Mouse (Mus musculus) G1E (cell line): ENCODE data around the gene Frat2.

ENCODE experiments used
- CTCF ChIP-seq: IDR thresholded peaks from 2 replicates; pipeline ENCODE4 v1.5.1; 2012; ENCODE audit warnings: low read depth, low read length, inconsistent platforms, mixed read lengths
- GATA1 ChIP-seq: IDR thresholded peaks from 2 replicates; pipeline ENCODE4 v1.6.1; 2012; ENCODE audit warnings: borderline replicate concordance, low read length, inconsistent platforms, mixed read lengths
- GATA2 ChIP-seq: IDR thresholded peaks from 2 replicates; pipeline ENCODE4 v1.6.1; 2012; ENCODE audit warnings: low read depth, low read length, inconsistent platforms, borderline replicate concordance

DNA sequence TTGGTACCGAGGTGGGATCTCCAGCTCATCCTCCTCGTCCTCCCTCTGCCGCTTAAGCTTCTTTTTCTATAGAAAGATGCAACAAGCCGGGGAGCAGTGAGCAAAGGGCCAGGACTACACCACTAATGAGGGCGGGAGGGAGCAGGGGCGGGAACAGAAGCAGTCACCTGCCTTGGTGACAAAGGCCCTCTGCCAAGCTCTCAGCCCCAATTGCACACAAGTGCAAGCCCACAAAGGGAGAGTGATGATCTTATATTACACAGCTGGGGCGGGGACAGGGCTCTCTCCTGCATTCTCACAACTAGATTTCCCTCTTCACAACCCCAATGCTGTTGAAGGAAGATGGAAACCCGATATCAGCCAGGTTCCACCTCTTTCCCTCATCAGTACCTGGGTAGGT, 18.8 kb upstream of the Frat2 start:
- TF ChIP-seq CTCF (no peak), GATA1 (no peak), GATA2 (no peak)
